Mouse (Mus musculus) midbrain, embryonic 11.5 days (tissue): ENCODE data around the gene Reg4. TPM values are rescaled to one million over a fixed set of nuclear protein-coding genes. Genes with fewer than 3 reads are reported as not detected.

ENCODE experiments used
- ATAC-seq: fragments of 200-750 bp; cut with Nextera tagmentation; 2 replicates; pipeline ENCODE4 v1.8.0; 2017; ENCODE audit warnings: moderate TSS enrichment, moderate library complexity; ENCODE audit not compliant: low FRiP score
- DNase-seq: peaks from one replicate; pipeline ENCODE4 v3.0.0; 2015; ENCODE audit warnings: low spot score; ENCODE audit errors: missing footprints
- H3K27ac ChIP-seq: fragments of 300-500 bp; sonication (generic); 2 replicates; pipeline ENCODE4 v1.5.1; 2014; ENCODE audit warnings: low read depth, low read length
- H3K27me3 ChIP-seq: fragments of 300-500 bp; sonication (generic); 2 replicates; pipeline ENCODE4 v1.6.1; 2014; ENCODE audit warnings: mild to moderate bottlenecking, low read length, moderate library complexity, mixed read lengths; ENCODE audit not compliant: control insufficient read depth, insufficient read depth
- H3K36me3 ChIP-seq: fragments of 300-500 bp; sonication (generic); 2 replicates; pipeline ENCODE4 v1.6.1; 2014; ENCODE audit warnings: mild to moderate bottlenecking, low read length, moderate library complexity, mixed read lengths; ENCODE audit not compliant: control insufficient read depth, insufficient read depth
- H3K4me1 ChIP-seq: fragments of 300-500 bp; sonication (generic); 2 replicates; pipeline ENCODE4 v1.6.1; 2014; ENCODE audit warnings: low read length; ENCODE audit not compliant: control insufficient read depth, insufficient read depth
- H3K4me2 ChIP-seq: fragments of 300-500 bp; sonication (generic); 2 replicates; pipeline ENCODE4 v1.6.1; 2014; ENCODE audit warnings: mild to moderate bottlenecking, moderate library complexity
- H3K4me3 ChIP-seq: fragments of 300-500 bp; sonication (generic); 2 replicates; pipeline ENCODE4 v1.5.1; 2014; ENCODE audit warnings: low read depth, low read length
- H3K9ac ChIP-seq: fragments of 300-500 bp; sonication (generic); 2 replicates; pipeline ENCODE4 v1.6.1; 2014; ENCODE audit warnings: low read length
- H3K9me3 ChIP-seq: fragments of 300-500 bp; sonication (generic); 2 replicates; pipeline ENCODE4 v1.6.1; 2016; ENCODE audit warnings: low read length; ENCODE audit not compliant: control insufficient read depth
- WGBS: fragments of 180-500 bp; shearing (Covaris S2); extraction: QIAGEN DNeasy Blood & Tissue Kit; methylation state at CpG from one replicate; pipeline ENCODE4 v1.1.7; 2014; 5-methylcytosine and 5-hydroxymethylcytosine counted together
- polyA plus RNA-seq: library from polyadenylated mRNA; unstranded; fragments of >200 nt; fragmentation: Nextera tagmentation; extraction: Ambion mirVana; gene quantifications from 2 replicates; pipeline ENCODE4 v1.2.1, GENCODE M21; 2014

The Reg4 gene
- polyA plus RNA-seq, 1 experiment from 2014 or later, result not detected

DNA sequence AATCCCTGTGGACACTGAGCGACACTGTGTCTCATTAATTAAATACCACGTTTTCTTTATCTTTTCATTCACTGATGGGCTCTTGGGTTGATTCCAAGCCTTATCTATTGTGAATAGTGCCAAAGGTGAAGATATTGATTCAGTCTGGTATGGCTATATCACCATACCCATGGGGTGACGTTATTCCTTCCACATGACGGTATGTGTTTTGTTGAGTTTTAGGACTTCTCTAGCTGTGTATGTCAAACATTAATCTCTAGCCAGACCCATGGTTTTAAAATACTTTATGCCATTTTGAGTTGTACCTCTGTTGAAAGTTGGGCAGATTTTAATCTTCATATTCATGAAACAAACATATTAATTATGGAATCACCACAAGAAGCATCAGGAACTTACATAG is 12.8 kb upstream of the Reg4 start:
- no peaks in the 10 kb centered on the region for H3K4me1 ChIP-seq
- DNase-seq (peak; percentile 56), ATAC-seq (no peak)
- H3K27me3 ChIP-seq, result no peaks in the 10 kb centered on the region
- H3K4me2 ChIP-seq, result no peak overlapping the region
- 91% methylated on average over 4 of the region's 4 CpGs for WGBS
- H3K9me3 ChIP-seq, result no peaks in the 10 kb centered on the region
- no peaks in the 10 kb centered on the region for H3K36me3 ChIP-seq
- no peak overlapping the region for H3K9ac ChIP-seq
- H3K27ac ChIP-seq, result no peak overlapping the region
- H3K4me3 ChIP-seq, result no peak overlapping the region

DNA sequence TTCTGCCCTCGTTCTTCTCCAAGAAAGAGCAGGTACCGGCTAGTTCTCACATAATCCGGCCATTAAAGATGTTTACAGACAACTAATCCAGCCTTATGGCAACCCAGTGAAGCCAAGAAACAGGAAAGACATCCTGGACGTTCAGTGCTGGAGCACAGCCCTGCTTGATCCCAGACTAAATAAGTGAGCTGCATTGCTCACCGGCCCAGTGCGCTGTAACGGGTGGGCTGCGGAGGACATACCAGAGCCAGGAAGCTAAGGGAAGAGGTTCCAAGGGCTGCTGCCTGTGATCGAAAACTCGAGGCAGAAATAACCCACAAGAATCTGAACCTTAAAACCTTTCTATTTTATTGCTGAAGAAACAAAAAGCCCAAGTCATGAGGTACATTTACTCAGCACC is 11.1 kb upstream of the Reg4 start:
- Histone ChIP-seq H3K27me3 (no peaks in the 10 kb centered on the region), H3K27ac (no peak overlapping the region), H3K9ac (no peak overlapping the region), H3K4me2 (no peak overlapping the region), H3K4me1 (no peaks in the 10 kb centered on the region), H3K4me3 (no peak overlapping the region), H3K36me3 (no peaks in the 10 kb centered on the region), H3K9me3 (no peaks in the 10 kb centered on the region)
- DNase-seq (peak; percentile 23), ATAC-seq (no peak)
- 74% methylated on average over 10 of the region's 10 CpGs for WGBS

DNA sequence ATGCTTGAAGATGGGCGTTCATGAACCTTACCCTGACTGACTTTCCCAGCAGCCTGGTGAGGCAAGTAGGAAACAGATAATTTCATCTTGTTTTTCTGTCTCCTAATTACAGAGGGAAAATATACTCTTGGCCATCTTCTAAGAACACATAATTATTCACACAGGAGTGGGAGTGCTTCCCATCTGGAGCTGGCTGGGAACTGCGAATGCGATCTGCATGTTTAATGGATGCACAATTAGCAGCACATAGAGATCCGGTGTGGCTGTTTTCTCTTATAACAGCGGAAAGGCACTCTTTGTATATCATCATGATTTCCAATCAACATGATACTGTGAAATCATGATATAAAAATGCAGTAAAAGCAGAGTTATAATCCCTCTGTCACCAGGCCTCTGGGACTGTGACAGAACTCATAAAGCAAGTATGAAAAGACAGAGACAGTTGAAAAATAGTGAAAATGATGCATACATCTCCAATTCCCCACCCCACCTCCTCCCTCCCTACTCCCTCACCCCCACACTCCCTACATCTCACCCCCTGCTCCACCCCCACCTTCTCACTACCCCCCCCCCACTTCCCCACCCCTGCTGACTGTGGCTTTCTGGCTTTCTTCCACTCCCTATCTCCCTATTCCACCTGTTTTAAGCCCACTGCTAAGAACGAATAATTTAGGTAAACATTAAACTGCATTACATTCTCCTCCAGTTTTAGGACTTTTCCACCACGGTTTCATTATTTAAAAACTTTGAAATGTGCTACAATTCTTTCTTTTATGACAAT is 10.5 kb upstream of the Reg4 start:
- H3K9me3 ChIP-seq, result no peaks in the 10 kb centered on the region
- ATAC-seq (no peak), DNase-seq (peak; percentile 59)
- no peak overlapping the region for H3K27ac ChIP-seq
- H3K4me2 ChIP-seq, result no peak overlapping the region
- no peaks in the 10 kb centered on the region for H3K4me1 ChIP-seq
- H3K27me3 ChIP-seq, result no peaks in the 10 kb centered on the region
- WGBS, result 82% methylated on average over 7 of the region's 7 CpGs
- no peaks in the 10 kb centered on the region for H3K36me3 ChIP-seq
- no peak overlapping the region for H3K9ac ChIP-seq
- H3K4me3 ChIP-seq, result no peak overlapping the region

DNA sequence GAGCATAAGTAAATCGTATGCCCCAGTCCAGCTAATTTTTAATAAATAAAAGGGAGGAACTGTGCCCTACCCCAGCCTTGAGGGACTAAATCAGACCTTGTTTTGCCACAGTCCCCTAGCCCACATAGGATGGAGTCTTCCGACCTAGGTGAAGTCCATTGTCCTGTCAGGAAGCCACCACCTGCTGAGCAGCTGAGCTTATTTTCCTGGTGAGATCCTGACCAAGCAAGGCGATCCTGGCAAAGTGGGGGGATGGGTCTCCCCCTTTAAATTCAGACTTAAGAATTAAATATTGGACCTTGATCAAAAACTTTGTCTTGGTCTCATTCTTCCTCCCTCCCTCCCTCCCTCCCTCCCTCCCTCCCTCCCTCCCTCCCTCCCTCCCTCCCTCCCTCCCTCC is 5.7 kb upstream of the Reg4 start:
- Histone ChIP-seq H3K9me3 (no peaks in the 10 kb centered on the region), H3K4me3 (no peak overlapping the region), H3K9ac (no peak overlapping the region), H3K36me3 (no peaks in the 10 kb centered on the region), H3K27me3 (no peaks in the 10 kb centered on the region), H3K4me1 (no peaks in the 10 kb centered on the region), H3K4me2 (no peak overlapping the region), H3K27ac (no peak overlapping the region)
- DNase-seq, result peak; percentile 60
- WGBS, result 56% methylated on average over 3 of the region's 3 CpGs
- ATAC-seq, result no peak

DNA sequence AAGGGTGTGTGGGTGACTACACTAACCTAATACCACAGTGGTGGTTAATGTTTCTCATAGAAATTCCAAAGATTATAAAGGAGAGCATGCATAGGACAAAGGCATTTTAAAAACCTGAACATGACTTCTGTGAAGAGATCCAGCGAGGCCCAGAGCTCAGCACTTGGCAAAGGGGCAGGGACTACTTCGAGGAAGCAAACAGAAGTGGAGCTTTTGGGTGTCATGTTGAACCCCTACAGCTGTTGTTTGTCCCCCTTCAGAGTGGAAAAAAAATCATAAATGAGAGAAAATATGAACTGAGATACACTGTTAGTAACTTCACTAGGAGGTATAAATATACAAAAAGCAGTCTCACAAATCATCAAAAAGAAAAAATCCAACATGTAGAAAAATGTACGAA is 1.3 kb downstream of the Reg4 start:
- Histone ChIP-seq H3K4me1 (no peaks in the 10 kb centered on the region), H3K4me3 (no peak overlapping the region), H3K9ac (no peak overlapping the region), H3K27ac (no peak overlapping the region), H3K36me3 (no peaks in the 10 kb centered on the region), H3K9me3 (no peaks in the 10 kb centered on the region), H3K4me2 (no peak overlapping the region), H3K27me3 (no peaks in the 10 kb centered on the region)
- ATAC-seq, result no peak
- DNase-seq, result no peak
- WGBS, result 90% methylated on average over 3 of the region's 3 CpGs

DNA sequence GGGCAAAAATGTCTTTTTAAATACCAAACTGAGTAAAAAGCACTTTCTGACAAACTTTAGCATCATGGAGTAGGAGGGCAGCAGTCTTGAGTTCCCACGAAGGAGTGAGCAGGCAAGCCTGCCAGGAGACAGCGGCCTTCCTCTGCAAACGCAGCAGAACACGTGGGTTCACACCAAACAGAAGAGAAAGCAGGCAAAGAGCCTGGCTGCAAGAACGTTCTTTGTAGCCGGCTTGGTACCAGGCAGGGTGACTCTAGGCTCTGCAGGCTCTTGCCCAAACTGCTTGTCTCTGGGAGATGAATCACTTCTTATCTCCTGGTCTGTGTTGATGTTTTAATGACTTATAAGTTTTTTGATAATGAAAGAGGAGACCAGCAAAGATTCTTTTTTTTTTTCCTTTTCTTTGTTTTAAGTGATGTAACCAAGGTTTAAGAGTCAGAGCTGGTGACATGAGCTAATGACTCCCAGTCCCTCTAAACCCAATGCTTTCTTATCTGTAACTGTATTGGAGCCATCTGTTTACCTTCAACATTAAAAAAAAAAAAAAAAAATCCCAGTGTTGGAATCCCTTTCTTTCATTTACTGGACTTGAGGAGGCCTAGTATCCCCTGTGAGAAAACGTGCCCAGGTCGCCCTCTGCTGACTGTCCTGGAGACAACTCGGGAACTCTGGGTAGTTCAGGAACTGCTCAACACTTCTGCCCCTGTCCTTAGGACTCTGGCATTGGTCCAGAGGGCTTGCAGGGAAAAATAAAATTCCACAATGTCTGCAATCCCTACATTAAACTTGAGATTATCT is 2.0 kb downstream of the Reg4 start:
- H3K27me3 ChIP-seq, result no peaks in the 10 kb centered on the region
- H3K9ac ChIP-seq, result 0 out of 2 replicates have a peak overlapping the region, but pooled peaks have one; percentile 30
- ATAC-seq (peak; percentile 77), DNase-seq (peak; percentile 90)
- 11% methylated on average over 9 of the region's 9 CpGs for WGBS
- H3K27ac ChIP-seq, result no peak overlapping the region
- no peak overlapping the region for H3K4me2 ChIP-seq
- no peak overlapping the region for H3K4me3 ChIP-seq
- H3K4me1 ChIP-seq, result no peaks in the 10 kb centered on the region
- no peaks in the 10 kb centered on the region for H3K36me3 ChIP-seq
- H3K9me3 ChIP-seq, result no peaks in the 10 kb centered on the region

DNA sequence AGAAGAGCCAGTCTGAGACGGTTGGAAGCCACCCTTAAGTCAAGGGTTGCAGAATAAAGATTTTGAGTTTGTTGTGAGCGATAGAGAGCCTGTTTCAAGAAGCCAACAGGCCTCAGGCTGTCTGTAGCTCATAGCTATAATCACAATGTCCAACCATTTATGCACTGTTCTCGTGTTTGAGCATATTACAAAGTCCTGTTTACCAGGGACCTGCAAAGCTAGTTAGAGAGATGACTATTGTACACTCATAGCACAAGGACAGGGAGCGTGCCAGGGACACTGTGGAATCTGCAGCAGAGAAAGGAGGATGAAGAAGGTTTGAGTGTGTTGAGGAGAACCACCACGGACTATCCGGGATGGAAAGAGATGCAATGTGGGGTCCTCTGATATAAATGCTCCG is 3.0 kb downstream of the Reg4 start:
- Histone ChIP-seq H3K27me3 (no peaks in the 10 kb centered on the region), H3K4me1 (no peaks in the 10 kb centered on the region), H3K9ac (no peak overlapping the region), H3K9me3 (no peaks in the 10 kb centered on the region), H3K36me3 (no peaks in the 10 kb centered on the region), H3K27ac (no peak overlapping the region), H3K4me2 (no peak overlapping the region), H3K4me3 (no peak overlapping the region)
- DNase-seq, result no peak
- ATAC-seq, result no peak
- 89% methylated on average over 7 of the region's 7 CpGs for WGBS

DNA sequence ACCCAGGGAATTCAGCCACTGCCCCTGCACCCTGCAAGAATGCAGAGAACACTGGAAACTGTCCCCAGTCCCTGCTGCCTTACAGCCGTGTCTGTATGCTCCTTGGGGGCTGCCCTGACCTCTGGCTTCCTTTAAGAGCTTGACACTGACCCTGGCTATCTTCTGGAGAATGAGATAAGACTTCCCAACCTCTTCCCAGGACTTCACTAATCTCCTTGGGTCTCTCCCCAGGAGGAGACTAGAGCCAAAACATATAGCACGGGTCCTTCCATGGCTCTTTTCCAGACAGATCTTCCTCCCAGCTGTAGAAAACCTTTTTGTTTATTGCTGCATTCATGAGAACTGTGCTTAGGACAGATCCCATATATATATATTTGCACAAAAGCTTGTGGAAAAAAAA is 3.8 kb downstream of the Reg4 start:
- no peaks in the 10 kb centered on the region for H3K4me1 ChIP-seq
- 48% methylated on average over 2 of the region's 2 CpGs for WGBS
- no peak overlapping the region for H3K4me2 ChIP-seq

DNA sequence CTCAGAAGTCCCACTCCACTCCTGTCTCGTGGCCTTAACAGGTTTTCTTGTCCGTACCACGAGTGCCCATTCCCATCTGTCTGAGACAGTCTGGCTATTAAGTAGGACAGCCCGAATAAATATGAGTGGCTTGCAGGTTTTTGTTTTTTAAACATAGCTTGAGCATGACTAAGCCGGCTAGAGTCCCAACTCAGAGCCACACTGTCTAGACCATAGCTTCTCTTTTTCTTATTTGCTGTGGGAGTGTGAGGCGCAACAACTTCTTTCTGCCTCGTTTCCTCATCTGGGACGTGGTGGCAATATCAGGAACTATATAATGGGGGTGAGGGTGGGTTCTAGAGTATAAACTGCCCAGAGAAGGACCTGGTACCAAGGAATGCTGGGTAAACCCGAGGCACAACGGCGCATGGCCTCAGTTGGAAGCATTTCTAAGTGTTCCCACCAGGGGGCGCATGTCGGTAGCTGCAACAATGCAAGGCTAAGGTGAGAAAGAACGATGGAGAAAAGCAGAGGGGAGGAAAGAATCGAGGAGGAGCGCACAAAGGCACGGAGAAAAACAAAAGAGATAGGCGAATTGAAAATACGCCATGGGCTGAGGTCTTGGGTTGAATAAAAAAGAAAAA is 5.1 kb downstream of the Reg4 start:
- 36% methylated on average over 19 of the region's 19 CpGs for WGBS
- Histone ChIP-seq H3K4me2 (no peak overlapping the region), H3K36me3 (no peaks in the 10 kb centered on the region), H3K9ac (no peak overlapping the region), H3K27me3 (no peaks in the 10 kb centered on the region), H3K4me1 (no peaks in the 10 kb centered on the region), H3K27ac (no peak overlapping the region), H3K4me3 (no peak overlapping the region), H3K9me3 (no peaks in the 10 kb centered on the region)
- peak; percentile 96 for DNase-seq
- ATAC-seq, result peak; percentile 64

More for the DNA sequence above, 3.8 kb downstream of the Reg4 start:
- no peaks in the 10 kb centered on the region for H3K27me3 ChIP-seq
- no peak overlapping the region for H3K4me3 ChIP-seq
- DNase-seq, result no peak
- no peak overlapping the region for H3K27ac ChIP-seq
- no peak for ATAC-seq
- no peak overlapping the region for H3K9ac ChIP-seq
- no peaks in the 10 kb centered on the region for H3K9me3 ChIP-seq
- H3K36me3 ChIP-seq, result no peaks in the 10 kb centered on the region
